Mouse (Mus musculus) MEL-GATA-1-ER (cell line): Measurements from ENCODE around the gene Mamdc2.

Experiments
- DNase-seq: peaks from one replicate; pipeline ENCODE4 v3.0.0-alpha.2; 2012; ENCODE audit warnings: low read depth; ENCODE audit errors: extremely low read depth

Mamdc2 gene

DNA sequence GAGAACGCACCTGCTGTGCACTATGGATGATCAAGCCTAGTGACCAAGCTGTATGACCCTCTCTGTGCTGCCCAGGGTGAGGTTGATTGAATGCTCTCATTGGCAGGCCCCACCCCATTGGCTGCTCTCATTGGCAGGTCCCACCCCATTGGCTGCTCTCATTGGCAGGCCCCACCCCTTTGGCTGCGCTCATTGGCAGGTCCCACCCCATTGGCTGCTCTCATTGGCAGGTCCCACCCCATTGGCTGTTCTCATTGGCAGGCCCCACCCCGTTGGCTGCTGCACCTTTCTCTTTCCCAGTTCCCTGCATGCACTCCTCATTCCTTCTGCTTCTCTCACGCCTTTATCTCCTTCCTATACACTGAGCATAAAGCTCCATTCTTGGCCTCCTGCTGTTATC, 12.5 kb downstream of the Mamdc2 start:
- DNase-seq, result no peak

- DNase-seq, result no peak
Measured at GRCm38 (mm10) chr19:23434433-23434832, 13.8 kb downstream of the Mamdc2 start.

DNA sequence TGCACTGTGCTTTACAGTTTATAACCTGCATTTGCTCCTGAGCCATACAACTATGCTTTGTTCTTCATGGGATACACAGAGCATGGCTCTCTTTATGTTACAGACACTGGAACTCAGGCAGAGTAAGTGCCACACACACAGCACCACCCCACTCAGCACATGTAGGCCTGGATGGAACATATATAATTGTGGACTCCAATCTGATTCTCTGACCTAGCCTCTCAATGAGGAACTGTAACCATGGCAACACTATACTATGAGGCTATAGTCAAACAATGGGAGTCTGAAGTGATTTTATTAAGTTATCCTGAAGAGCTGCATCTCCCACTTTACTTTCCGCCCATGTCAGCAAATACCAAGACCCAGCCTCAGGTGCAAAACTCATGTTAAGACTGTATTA, 30.6 kb downstream of the Mamdc2 start:
- DNase-seq, result no peak

DNA sequence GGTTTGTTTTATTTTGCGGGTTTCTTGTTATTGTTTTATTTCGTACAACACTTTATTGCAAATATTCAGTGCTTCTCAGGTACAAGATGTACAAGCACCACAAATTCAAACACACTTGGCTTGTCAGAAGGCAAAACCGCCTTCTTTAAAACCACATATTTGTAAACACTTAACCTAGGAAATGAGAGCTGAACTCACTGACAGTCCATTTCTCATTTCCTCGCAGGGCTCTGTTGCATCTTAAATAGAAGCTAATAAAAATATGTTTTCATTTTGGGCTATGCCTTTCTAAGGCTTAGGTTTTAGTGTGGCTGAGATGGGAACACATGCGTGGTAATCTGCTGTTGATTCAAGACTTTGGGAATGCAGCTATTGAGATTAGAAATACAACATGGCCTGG, 37.4 kb downstream of the Mamdc2 start:
- no peak for DNase-seq

DNA sequence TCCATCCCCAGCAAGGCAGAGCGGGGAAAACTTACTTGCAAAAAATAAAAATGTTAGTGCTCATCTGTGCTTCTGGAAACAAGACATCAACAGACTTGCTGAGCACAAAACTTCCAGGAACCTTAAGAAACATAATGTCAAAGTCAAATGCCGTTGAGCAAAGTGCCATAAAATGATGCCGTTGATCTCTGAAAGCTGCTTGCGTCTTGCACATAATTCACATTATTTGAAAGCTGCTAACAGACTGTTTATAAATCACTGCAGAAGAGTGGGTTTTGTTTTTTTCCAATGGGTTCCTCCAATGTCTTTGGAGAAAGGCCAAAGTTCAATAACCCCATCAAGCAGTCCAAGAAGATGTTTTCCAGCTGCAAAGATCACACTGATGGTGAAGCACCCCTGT, 37.9 kb downstream of the Mamdc2 start:
- DNase-seq, result no peak

DNA sequence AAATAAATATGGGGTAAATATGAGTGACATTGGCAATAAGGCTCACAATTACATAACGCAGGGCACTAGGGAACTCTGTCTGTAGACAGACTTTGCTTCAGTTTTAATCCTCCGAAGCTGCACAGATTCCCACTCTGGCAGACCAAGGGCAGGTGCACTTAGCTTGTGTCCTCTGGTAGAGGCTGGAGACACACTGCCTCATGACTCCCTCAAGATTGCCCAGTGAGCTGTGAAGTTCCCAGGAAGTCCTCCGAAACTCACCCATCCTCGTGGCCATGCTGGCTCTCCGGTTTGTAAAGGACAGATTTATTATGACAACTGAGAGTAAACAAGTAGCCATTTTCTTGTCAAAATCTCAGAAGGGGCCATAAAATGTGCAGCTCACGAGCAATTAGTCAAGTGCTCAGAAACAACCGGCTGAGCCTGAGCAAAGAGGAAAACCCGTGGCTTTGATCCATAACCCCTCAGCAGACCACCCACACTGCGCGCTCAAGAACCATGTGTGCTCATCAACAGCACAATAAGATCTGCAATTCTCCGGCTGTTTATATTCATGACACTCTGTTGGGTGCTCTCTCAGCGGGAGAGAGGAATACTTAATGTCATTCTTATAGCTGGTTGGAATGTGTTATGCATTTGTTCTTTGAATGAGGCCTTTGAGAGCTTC, 46.6 kb downstream of the Mamdc2 start:
- DNase-seq, result no peak

GRCm38 (mm10) chr19:23400485-23400884, 47.8 kb downstream of the Mamdc2 start:
- DNase-seq, result no peak

GRCm38 (mm10) chr19:23395956-23396355, 52.3 kb downstream of the Mamdc2 start:
- peak; percentile 2 for DNase-seq

DNA sequence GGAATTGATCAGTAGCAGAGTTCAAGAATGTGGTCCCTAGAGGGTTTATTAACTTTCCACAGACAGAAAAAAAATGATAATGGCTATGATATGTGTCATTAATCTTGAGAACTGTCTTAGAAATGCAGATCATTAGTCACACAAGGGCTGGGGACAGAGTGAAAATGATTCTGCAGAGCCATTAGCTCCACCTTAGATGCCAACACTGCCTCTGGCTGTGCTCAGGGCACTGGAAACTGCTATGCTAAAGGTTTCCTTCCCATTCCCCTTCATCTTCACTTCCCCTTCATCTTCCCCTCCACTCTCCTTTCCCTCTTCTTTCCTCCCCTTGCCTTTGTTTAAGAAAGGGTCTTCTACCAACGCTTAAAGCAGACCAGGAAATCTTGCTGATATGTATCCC, 53.6 kb downstream of the Mamdc2 start:
- no peak for DNase-seq

DNA sequence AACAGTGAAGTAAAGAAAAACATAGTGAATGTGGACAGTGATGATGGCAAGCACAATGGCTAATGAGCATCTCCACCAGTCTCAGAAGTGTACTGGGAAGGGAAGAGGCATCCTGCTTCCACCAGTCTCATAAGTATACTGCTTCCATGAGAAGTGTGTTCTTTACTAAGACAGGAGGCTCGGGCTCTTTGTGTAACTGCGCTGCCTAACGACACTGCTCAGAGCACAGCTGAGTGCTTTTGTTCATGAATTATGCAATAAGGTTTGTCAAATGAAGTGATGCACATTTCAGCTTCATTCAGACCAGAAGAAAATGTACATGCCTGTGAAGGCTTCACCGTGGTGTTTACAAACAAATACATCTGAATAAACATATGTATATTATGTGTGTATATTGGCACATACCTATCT, 59.4 kb downstream of the Mamdc2 start:
- no peak for DNase-seq

DNA sequence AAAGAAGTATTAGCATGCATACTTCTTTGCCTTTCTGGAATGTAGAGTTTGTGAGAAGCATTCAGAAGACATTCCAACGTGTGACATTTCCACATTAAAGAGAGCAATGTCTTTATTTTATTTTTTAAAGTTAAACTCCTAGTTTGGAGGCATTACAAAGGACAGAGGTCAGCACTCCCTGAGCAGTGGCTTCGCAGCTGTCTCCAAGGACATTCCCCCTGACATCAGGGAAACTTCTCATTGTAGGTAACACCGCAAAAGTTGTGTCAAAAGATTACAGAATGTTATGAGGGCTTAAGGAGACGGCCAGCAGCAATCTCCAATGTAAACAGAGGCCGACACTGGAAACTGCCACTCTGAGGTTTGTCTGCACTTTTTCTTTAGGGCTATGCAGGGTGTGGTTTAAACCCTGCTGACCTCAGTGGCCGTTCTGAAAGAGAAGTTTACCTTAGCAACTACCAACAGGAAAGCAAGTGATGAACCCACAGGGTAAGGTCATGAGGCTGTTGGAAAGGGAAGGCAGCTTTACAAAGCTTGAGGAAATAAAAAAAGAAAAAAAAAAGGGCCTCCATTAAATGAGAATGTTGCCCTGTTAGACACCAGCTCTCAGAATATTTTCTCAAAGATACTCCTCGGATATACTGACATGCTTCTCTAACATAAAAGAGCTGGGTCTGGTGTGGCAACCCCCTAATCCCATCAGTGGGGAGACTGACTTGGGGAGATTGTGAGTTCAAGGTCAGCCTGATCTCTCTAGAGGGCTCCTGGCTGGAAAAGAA, 60.0 kb downstream of the Mamdc2 start:
- DNase-seq, result no peak

- no peak for DNase-seq
Measured at GRCm38 (mm10) chr19:23382396-23382795, 65.8 kb downstream of the Mamdc2 start.

DNA sequence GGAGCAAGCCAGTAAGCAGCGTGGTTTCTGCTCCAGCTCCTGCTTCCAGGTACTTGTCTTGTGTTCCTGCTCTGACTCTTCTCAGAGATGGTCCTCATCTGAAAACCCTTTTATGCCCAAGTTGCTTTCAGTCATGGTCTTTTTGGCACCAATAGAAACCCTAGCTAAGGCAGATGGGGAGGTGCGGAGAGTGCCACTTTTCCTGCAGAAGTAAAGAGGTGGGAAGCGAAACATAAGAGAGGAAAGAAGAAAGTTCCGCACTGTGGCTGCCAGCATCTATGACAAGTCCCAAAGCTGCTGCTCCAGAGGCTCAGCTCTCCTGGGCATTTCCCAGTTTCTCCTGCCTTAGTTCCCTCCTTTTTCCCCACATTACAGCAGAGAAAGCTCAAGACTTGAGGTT, 67.3 kb downstream of the Mamdc2 start:
- DNase-seq, result no peak

- DNase-seq, result no peak
Measured at GRCm38 (mm10) chr19:23379752-23380504, 68.3 kb downstream of the Mamdc2 start.

GRCm38 (mm10) chr19:23376536-23377201, 71.6 kb downstream of the Mamdc2 start:
- DNase-seq, result no peak

GRCm38 (mm10) chr19:23374941-23375656, 73.1 kb downstream of the Mamdc2 start:
- DNase-seq, result no peak

DNA sequence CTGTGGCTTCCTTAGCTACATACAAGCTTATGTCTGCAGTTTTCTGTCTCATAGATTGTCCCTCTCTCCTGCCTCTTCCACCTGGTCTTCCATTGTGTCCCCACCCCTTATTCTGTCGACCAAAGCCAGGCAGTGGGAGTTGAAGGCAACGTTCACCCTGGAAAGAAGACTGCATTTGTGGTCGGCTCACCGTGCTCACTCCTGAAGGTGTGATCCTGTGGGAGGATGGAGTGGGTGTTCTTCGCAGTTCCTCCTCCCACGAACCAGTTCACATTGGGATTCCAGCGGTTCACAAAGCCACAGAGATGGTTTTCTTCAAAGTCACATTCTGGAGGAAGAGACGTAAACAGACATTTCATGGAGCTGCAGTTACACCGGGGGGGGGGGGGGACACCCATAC, 74.5 kb downstream of the Mamdc2 start:
- no peak for DNase-seq

GRCm38 (mm10) chr19:23373287-23373686, 75.0 kb downstream of the Mamdc2 start:
- DNase-seq, result no peak

- DNase-seq, result no peak
Measured at GRCm38 (mm10) chr19:23369275-23369674, 79.0 kb downstream of the Mamdc2 start.

GRCm38 (mm10) chr19:23362006-23362405, 86.2 kb downstream of the Mamdc2 start:
- DNase-seq, result no peak

DNA sequence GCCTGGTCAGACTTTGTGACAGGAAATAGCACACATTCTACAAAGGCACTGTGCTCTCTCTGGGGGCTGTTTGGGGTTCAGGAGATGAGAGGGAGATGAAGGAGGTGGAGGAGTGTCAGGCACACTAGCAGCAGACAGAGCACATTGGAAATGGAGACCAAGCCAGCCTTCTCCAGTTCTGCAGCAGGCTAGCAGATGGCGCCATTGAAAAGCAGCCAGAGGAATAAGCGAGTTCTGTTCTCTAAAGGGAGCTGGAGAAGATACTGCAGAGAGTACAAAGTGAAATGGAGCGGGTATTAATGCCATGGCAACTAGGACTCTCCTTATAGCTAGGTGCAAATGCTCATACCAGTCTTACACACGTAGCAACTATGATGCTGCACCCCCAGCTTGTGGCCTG, 87.1 kb downstream of the Mamdc2 start:
- DNase-seq, result no peak
